Mouse (Mus musculus) C2C12 (cell line): ENCODE data around the gene Zfp316.

Experiments
- CEBPB ChIP-seq: IDR thresholded peaks from one replicate; pipeline ENCODE4 v1.6.1; 2011; ENCODE audit warnings: low read depth, mild to moderate bottlenecking, control low read depth, moderate library complexity
- CTCF ChIP-seq: IDR thresholded peaks from one replicate; pipeline ENCODE4 v1.5.1; 2011; ENCODE audit not compliant: control insufficient read depth, insufficient read depth, insufficient read length
- FOSL1 ChIP-seq: IDR thresholded peaks from one replicate; pipeline ENCODE4 v1.8.0; 2011; ENCODE audit warnings: mild to moderate bottlenecking, low read length; ENCODE audit not compliant: poor library complexity, insufficient read depth, severe bottlenecking
- MAX ChIP-seq: IDR thresholded peaks from one replicate; pipeline ENCODE4 v1.6.1; 2011; ENCODE audit warnings: mild to moderate bottlenecking, control low read depth
- MYOD1 ChIP-seq: IDR thresholded peaks from one replicate; pipeline ENCODE4 v1.6.1; 2011; ENCODE audit warnings: low read depth; ENCODE audit not compliant: control insufficient read depth, insufficient read length
- USF1 ChIP-seq: IDR thresholded peaks from one replicate; pipeline ENCODE4 v1.6.1; 2011; ENCODE audit warnings: low read depth, mild to moderate bottlenecking, control low read depth, moderate library complexity

- TF ChIP-seq CTCF, result no peak
- no peak for TF ChIP-seq MAX
- TF ChIP-seq USF1, result no peak
- TF ChIP-seq MYOD1, result no peak
- no peak for TF ChIP-seq FOSL1
- TF ChIP-seq CEBPB, result no peak
These were observed 14.0 kb downstream of the Zfp316 start for GRCm38 (mm10) chr5:143255802-143256201.
